Mouse (Mus musculus) layer of hippocampus, adult 2 months (tissue): ENCODE measurements around the gene Anxa8. TPM values are rescaled to one million over a fixed set of nuclear protein-coding genes. Genes with fewer than 3 reads are reported as not detected.

Experiments used
- DNase-seq, 2 experiments: peaks; one replicate each; pipeline ENCODE4 v3.0.0; 2022; ENCODE audit warnings: low spot score in 2 of 2
- H3K27ac ChIP-seq: fragments of 200-600 bp; 2 replicates; pipeline ENCODE4 v1.8.1; 2022
- H3K4me3 ChIP-seq: fragments of 200-600 bp; 2 replicates; pipeline ENCODE4 v1.8.1; 2022; ENCODE audit warnings: mild to moderate bottlenecking
- CTCF ChIP-seq: fragments of 200-600 bp; conservative IDR thresholded peaks from 2 replicates; pipeline ENCODE4 v1.8.1; 2022; ENCODE audit warnings: antibody characterized with exemption, mild to moderate bottlenecking, moderate library complexity
- total RNA-seq, 2 experiments: library from RNA; stranded (reverse); gene quantifications; 2 replicates each; pipeline ENCODE4 v1.2.3; 2021

The Anxa8 gene
- total RNA-seq, 2 experiments from 2014 or later, result 0.47 to 0.61 TPM

GRCm38 (mm10) chr14:34135391-34135790, 49.6 kb downstream of the Anxa8 start:
- Histone ChIP-seq H3K27ac (no peak overlapping the region), H3K4me3 (no peak overlapping the region)
- DNase-seq, result no peak
- TF ChIP-seq CTCF, result no peak

GRCm38 (mm10) chr14:34139671-34140664, 54.2 kb downstream of the Anxa8 start:
- TF ChIP-seq CTCF, result no peak
- no peak overlapping the region for H3K27ac ChIP-seq
- H3K4me3 ChIP-seq, result no peak overlapping the region
- DNase-seq, result no peak

- no peak for DNase-seq
- Histone ChIP-seq H3K27ac (no peak overlapping the region), H3K4me3 (no peak overlapping the region)
- TF ChIP-seq CTCF, result no peak
These were observed 56.5 kb downstream of the Anxa8 start for GRCm38 (mm10) chr14:34142316-34142715.

- TF ChIP-seq CTCF, result no peak
- no peak for DNase-seq
- Histone ChIP-seq H3K27ac (no peak overlapping the region), H3K4me3 (no peak overlapping the region)
These were observed 57.1 kb downstream of the Anxa8 start for GRCm38 (mm10) chr14:34142915-34143314.

Other genes with a start within 250 kb of the Anxa8 start
- 1 to 10 TPM; 5.4 to 5.5 TPM for gene Gdf10, start 162.4 kb upstream of the Anxa8 start, total RNA-seq
- gene Gdf2, start 144.9 kb upstream of the Anxa8 start, total RNA-seq, result not detected
- gene Rbp3, start 132.0 kb upstream of the Anxa8 start, total RNA-seq, result not detected
- gene Zfp488, start 107.2 kb upstream of the Anxa8 start, total RNA-seq, result 1 to 10 TPM; 4.3 to 5.0 TPM
- not detected for gene Gm30083, start 70.8 kb upstream of the Anxa8 start, total RNA-seq
- gene Gm5460, start 69.2 kb upstream of the Anxa8 start, total RNA-seq, result not detected
- gene Antxrl, start 33.3 kb upstream of the Anxa8 start, total RNA-seq, result not detected
- gene A630023A22Rik, start 16.8 kb downstream of the Anxa8 start, total RNA-seq, result not detected
- gene Npy4r, start 66.5 kb downstream of the Anxa8 start, total RNA-seq, result not detected
- gene Gprin2, start 115.7 kb downstream of the Anxa8 start, total RNA-seq, result 1 to 10 TPM; 1.3 to 2.6 TPM
- under 1 TPM; 0.46 to 0.52 TPM for gene Syt15, start 133.6 kb downstream of the Anxa8 start, total RNA-seq
- 10 to 100 TPM; 13.0 to 15.5 TPM for gene Shld2, start 224.5 kb downstream of the Anxa8 start, total RNA-seq
- 100 to 1,000 TPM; 316 to 317 TPM for gene Glud1, start 224.7 kb downstream of the Anxa8 start, total RNA-seq